Mouse (Mus musculus) embryonic facial prominence, embryonic 11.5 days (tissue): Measurements from ENCODE around the gene Fgfr2. TPM values are rescaled to one million over a fixed set of nuclear protein-coding genes. Genes with fewer than 3 reads are reported as not detected.

ENCODE experiments used
- ATAC-seq: fragments of 200-750 bp; cut with Nextera tagmentation; replicated peaks from 2 replicates; pipeline ENCODE4 v1.8.0; 2017; ENCODE audit warnings: low read depth; ENCODE audit not compliant: insufficient number of reproducible peaks, low FRiP score, low TSS enrichment
- DNase-seq: peaks from one replicate; pipeline ENCODE4 v3.0.0-alpha.2; 2015; ENCODE audit warnings: low spot score
- H3K27ac ChIP-seq: fragments of 300-500 bp; sonication (generic); replicated peaks from 2 replicates; pipeline ENCODE4 v1.5.1; 2014; ENCODE audit warnings: mild to moderate bottlenecking, low read depth, low read length, control low read depth
- H3K27me3 ChIP-seq: fragments of 300-500 bp; sonication (generic); 2 replicates; pipeline ENCODE4 v1.6.1; 2014; ENCODE audit warnings: mild to moderate bottlenecking, low read length, moderate library complexity, mixed read lengths; ENCODE audit not compliant: control insufficient read depth, insufficient read depth
- H3K36me3 ChIP-seq: fragments of 300-500 bp; sonication (generic); replicated peaks from 2 replicates; pipeline ENCODE4 v1.6.1; 2014; ENCODE audit warnings: low read depth, mild to moderate bottlenecking, low read length, moderate library complexity, mixed read lengths; ENCODE audit not compliant: control insufficient read depth, insufficient read depth
- H3K4me1 ChIP-seq: fragments of 300-500 bp; sonication (generic); 2 replicates; pipeline ENCODE4 v1.6.1; 2014; ENCODE audit warnings: low read length, mixed read lengths; ENCODE audit not compliant: control insufficient read depth, insufficient read depth
- H3K4me2 ChIP-seq: fragments of 300-500 bp; sonication (generic); 2 replicates; pipeline ENCODE4 v1.6.1; 2014; ENCODE audit warnings: low read depth, mild to moderate bottlenecking, control low read depth, low read length, moderate library complexity
- H3K4me3 ChIP-seq: fragments of 300-500 bp; sonication (generic); 2 replicates; pipeline ENCODE4 v1.5.1; 2014; ENCODE audit warnings: low read depth, low read length, control low read depth
- H3K9ac ChIP-seq: fragments of 300-500 bp; sonication (generic); replicated peaks from 2 replicates; pipeline ENCODE4 v1.6.1; 2014; ENCODE audit warnings: mild to moderate bottlenecking, control low read depth, low read length
- H3K9me3 ChIP-seq: fragments of 300-500 bp; sonication (generic); replicated peaks from 2 replicates; pipeline ENCODE4 v1.6.1; 2016; ENCODE audit warnings: mild to moderate bottlenecking, low read length, inconsistent platforms, mixed read lengths; ENCODE audit not compliant: control insufficient read depth
- WGBS: fragments of 180-500 bp; shearing (Covaris S2); extraction: QIAGEN DNeasy Blood & Tissue Kit; methylation state at CpG from one replicate; pipeline ENCODE4 v1.1.7; 2014; 5-methylcytosine and 5-hydroxymethylcytosine counted together
- polyA plus RNA-seq: library from polyadenylated mRNA; unstranded; fragments of >200 nt; fragmentation: Nextera tagmentation; extraction: Ambion mirVana; gene quantifications from 2 replicates; pipeline ENCODE4 v1.2.1, GENCODE M21; 2014

The Fgfr2 gene
- polyA plus RNA-seq, 1 experiment from 2014 or later = 75.6 TPM

DNA sequence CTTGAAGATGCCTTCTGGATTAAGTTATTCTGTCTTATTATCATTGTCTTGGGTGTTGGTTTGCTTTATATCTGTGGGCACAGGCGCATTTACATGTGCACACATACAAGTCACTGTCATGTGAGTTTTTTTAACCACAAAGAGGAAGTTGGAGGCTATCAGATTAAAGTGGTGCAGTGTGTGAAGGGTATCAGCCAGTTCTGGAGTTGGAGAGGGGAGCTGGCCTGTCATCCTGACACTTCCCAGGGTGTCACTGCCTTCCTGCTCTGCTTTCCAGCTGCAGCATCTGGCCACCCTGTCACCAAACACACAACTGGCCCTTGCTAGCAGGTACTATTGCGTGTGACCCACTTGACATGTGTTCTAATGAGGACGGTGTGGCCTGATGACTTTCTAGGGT, 436.6 kb downstream of the Fgfr2 start:
- no peak overlapping the region for H3K9ac ChIP-seq
- no peaks in the 10 kb centered on the region; the same call in 1 of the 2 replicates for H3K4me1 ChIP-seq
- WGBS = 89% methylated on average over 3 of the region's 3 CpGs
- DNase-seq (no peak), ATAC-seq (no peak)
- no peaks in the 10 kb centered on the region for H3K36me3 ChIP-seq
- no peaks in the 10 kb centered on the region for H3K9me3 ChIP-seq
- no peak overlapping the region for H3K4me2 ChIP-seq
- H3K4me3 ChIP-seq = no peak overlapping the region
- no peaks in the 10 kb centered on the region for H3K27me3 ChIP-seq
- no peak overlapping the region for H3K27ac ChIP-seq

- DNase-seq (no peak), ATAC-seq (no peak)
- no peak overlapping the region for H3K27ac ChIP-seq
- H3K9me3 ChIP-seq = no peaks in the 10 kb centered on the region
- H3K4me1 ChIP-seq = no peaks in the 10 kb centered on the region; the same call in 1 of the 2 replicates
- no peaks in the 10 kb centered on the region for H3K27me3 ChIP-seq
- H3K4me2 ChIP-seq = no peak overlapping the region
- no peak overlapping the region for H3K9ac ChIP-seq
- no peaks in the 10 kb centered on the region for H3K36me3 ChIP-seq
- no peak overlapping the region for H3K4me3 ChIP-seq
- WGBS = 87% methylated on average over 4 of the region's 4 CpGs
Observed at GRCm38 (mm10) chr7:132683923-132684322, 439.2 kb downstream of the Fgfr2 start.

DNA sequence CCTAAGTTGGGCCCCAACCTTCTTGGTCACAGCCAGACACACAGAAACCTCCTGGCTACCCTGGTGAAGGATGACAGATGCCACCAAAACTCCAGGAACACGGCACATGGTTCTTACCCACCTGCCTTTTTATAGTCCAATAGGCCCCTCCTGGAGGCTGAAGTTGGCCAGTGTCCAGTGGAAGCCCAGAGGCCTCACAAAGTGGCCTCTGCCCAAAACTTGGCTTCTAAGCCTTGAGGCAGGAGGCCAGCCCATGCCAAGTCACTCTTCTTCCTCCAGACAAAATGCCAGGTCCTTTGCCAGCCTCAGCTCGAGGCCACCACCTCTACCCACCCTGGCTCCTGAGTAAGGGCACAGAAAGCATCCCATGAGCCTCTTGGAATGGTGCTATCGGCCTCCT, 440.2 kb downstream of the Fgfr2 start:
- H3K36me3 ChIP-seq = no peaks in the 10 kb centered on the region
- WGBS = 79% methylated on average over 3 of the region's 3 CpGs

DNA sequence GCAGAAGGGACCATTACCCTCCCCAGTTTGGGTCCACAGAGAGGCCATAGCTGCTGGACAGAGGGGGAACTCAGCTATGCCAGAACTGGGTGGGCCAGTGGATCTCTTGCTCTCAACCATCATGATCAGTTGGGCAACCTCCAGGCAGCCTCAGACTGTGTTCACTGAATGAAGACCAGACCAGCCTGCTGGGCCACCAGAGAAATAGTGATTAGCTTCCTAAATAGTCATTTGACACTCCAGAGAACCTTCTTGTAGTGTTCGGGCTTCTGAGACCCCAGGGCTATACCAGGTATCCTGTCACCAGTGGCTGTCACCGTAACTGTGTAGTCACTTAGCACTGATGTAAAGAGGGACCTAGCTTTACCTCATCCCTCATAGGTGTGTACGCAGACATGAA, 440.8 kb downstream of the Fgfr2 start:
- no peak overlapping the region for H3K27ac ChIP-seq
- 91% methylated on average over 3 of the region's 3 CpGs for WGBS
- no peaks in the 10 kb centered on the region for H3K27me3 ChIP-seq
- H3K9me3 ChIP-seq = no peaks in the 10 kb centered on the region
- H3K4me1 ChIP-seq = no peaks in the 10 kb centered on the region
- ATAC-seq (no peak), DNase-seq (no peak)
- no peaks in the 10 kb centered on the region for H3K36me3 ChIP-seq
- no peak overlapping the region for H3K4me2 ChIP-seq
- H3K9ac ChIP-seq = no peak overlapping the region
- H3K4me3 ChIP-seq = no peak overlapping the region

More for the DNA sequence above, 440.2 kb downstream of the Fgfr2 start:
- ATAC-seq (no peak), DNase-seq (no peak)
- no peak overlapping the region for H3K4me2 ChIP-seq
- no peak overlapping the region for H3K4me3 ChIP-seq
- H3K9me3 ChIP-seq = no peaks in the 10 kb centered on the region
- H3K9ac ChIP-seq = no peak overlapping the region
- H3K27ac ChIP-seq = no peak overlapping the region
- no peaks in the 10 kb centered on the region for H3K4me1 ChIP-seq
- no peaks in the 10 kb centered on the region for H3K27me3 ChIP-seq

GRCm38 (mm10) chr7:132681831-132682230, 441.3 kb downstream of the Fgfr2 start:
- 80% methylated on average over 1 of the region's 1 CpGs for WGBS
- Histone ChIP-seq H3K4me1 (no peaks in the 10 kb centered on the region), H3K9me3 (no peaks in the 10 kb centered on the region), H3K27ac (no peak overlapping the region), H3K4me2 (no peak overlapping the region), H3K4me3 (no peak overlapping the region), H3K27me3 (no peaks in the 10 kb centered on the region), H3K36me3 (no peaks in the 10 kb centered on the region), H3K9ac (no peak overlapping the region)
- DNase-seq (no peak), ATAC-seq (no peak)

GRCm38 (mm10) chr7:132681296-132681695, 441.9 kb downstream of the Fgfr2 start:
- Histone ChIP-seq H3K4me3 (no peak overlapping the region), H3K27me3 (no peaks in the 10 kb centered on the region), H3K27ac (no peak overlapping the region), H3K4me2 (no peak overlapping the region), H3K9me3 (no peaks in the 10 kb centered on the region), H3K9ac (no peak overlapping the region), H3K4me1 (no peaks in the 10 kb centered on the region), H3K36me3 (no peaks in the 10 kb centered on the region)
- DNase-seq = no peak
- WGBS = 93% methylated on average over 11 of the region's 11 CpGs
- no peak for ATAC-seq

- Histone ChIP-seq H3K27me3 (no peaks in the 10 kb centered on the region), H3K36me3 (no peaks in the 10 kb centered on the region), H3K9ac (no peak overlapping the region), H3K27ac (no peak overlapping the region), H3K4me1 (no peaks in the 10 kb centered on the region), H3K4me2 (no peak overlapping the region), H3K9me3 (no peaks in the 10 kb centered on the region), H3K4me3 (no peak overlapping the region)
- ATAC-seq (no peak), DNase-seq (no peak)
- 69% methylated on average over 6 of the region's 6 CpGs for WGBS
Observed at GRCm38 (mm10) chr7:132679549-132679948, 443.6 kb downstream of the Fgfr2 start.

DNA sequence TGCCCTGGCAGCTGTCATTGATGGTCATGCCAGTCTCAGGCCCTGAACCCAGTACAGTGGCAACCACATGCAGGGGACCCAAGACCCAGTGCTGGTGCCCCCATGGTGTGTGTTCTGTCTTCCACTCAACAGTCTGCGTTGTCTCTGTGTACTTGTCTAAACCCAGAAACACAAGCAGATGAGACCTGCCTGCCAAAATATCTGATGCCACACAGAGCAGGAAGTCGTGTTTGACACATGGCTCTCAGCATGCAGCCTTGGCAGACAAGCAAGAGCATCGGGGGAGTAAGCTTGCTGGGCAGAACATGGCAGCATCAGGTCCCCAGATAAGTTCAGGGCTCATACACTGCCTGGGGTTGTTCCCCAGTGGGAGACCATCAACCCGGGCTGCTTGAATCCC, 444.0 kb downstream of the Fgfr2 start:
- WGBS = 80% methylated on average over 4 of the region's 4 CpGs
- Histone ChIP-seq H3K4me1 (no peaks in the 10 kb centered on the region), H3K9me3 (no peaks in the 10 kb centered on the region), H3K27ac (no peak overlapping the region), H3K27me3 (no peaks in the 10 kb centered on the region), H3K9ac (no peak overlapping the region), H3K4me2 (no peak overlapping the region), H3K4me3 (no peak overlapping the region), H3K36me3 (no peaks in the 10 kb centered on the region)
- DNase-seq = no peak
- ATAC-seq = no peak
